Mouse (Mus musculus): Measurements from ENCODE around the gene Sez6l.

DNA sequence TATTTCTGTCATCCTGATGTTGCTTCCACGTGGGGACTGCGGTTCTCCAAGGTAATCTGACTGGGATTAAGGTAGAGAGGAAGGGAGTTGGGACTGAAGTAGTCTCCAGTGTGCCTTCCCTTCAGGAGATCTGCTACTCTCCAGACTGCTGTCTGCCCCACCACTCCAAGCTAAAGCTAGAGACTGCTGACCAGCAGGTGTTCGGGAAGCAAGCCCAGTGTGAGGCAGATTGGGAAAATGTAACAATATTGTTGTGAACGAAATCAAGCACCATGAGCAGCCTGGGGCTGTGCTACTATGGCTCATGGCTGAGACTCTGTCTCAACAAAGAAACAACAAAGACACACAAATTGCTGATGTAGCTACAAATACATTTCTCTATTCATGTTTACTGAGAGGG is 159.0 kb downstream of the Sez6l start:
- no peak for TF ChIP-seq GABPA (IDR thresholded peaks at IDR 0.05; ENCODE audit: insufficient replicate concordance, low read depth, low read length)
- no peak for TF ChIP-seq POLR2A (IDR thresholded peaks at IDR 0.05; ENCODE audit: low read depth, low read length)
- TF ChIP-seq SMC3 (IDR thresholded peaks at IDR 0.05; ENCODE audit: low read depth, low read length) = no peak
- TF ChIP-seq CTCF (conservative IDR thresholded peaks at IDR 0.05 in 1 of 2, IDR thresholded peaks at IDR 0.05 in 1 of 2; ENCODE audit: low read depth in 2 of 2, low read length in 2 of 2) = no peak
- no peak for TF ChIP-seq RAD21 (IDR thresholded peaks at IDR 0.05; ENCODE audit: low read depth, low read length)
- no peak for TF ChIP-seq E2F4 (IDR thresholded peaks at IDR 0.05; ENCODE audit: insufficient replicate concordance, low read depth, low read length)
- no peak for TF ChIP-seq MAX (IDR thresholded peaks at IDR 0.05; ENCODE audit: low read length)
- no peak for TF ChIP-seq EP300 (IDR thresholded peaks at IDR 0.05; ENCODE audit: low read length)
- TF ChIP-seq JUN (IDR thresholded peaks at IDR 0.05; ENCODE audit: insufficient read depth, low read depth, low read length) = no peak
- no peak for TF ChIP-seq MAFK (IDR thresholded peaks at IDR 0.05; ENCODE audit: insufficient replicate concordance, low read length)
- no peak for TF ChIP-seq POLR2AphosphoS2 (IDR thresholded peaks at IDR 0.05; ENCODE audit: low read depth, low read length)
- TF ChIP-seq TCF12 (IDR thresholded peaks at IDR 0.05; ENCODE audit: low read depth, low read length) = no peak
